Mouse (Mus musculus) A20 (cell line): ENCODE data around the gene Them7.

Experiments used
- DNase-seq: peaks from one replicate; pipeline ENCODE4 v3.0.0-alpha.2; 2011; ENCODE audit warnings: low read depth, low spot score

Gene Them7

GRCm38 (mm10) chr2:105235380-105236115 is 11.4 kb downstream of the Them7 start:
- no peak for DNase-seq

- DNase-seq = no peak
Measured at GRCm38 (mm10) chr2:105237424-105237823, 13.3 kb downstream of the Them7 start.

DNA sequence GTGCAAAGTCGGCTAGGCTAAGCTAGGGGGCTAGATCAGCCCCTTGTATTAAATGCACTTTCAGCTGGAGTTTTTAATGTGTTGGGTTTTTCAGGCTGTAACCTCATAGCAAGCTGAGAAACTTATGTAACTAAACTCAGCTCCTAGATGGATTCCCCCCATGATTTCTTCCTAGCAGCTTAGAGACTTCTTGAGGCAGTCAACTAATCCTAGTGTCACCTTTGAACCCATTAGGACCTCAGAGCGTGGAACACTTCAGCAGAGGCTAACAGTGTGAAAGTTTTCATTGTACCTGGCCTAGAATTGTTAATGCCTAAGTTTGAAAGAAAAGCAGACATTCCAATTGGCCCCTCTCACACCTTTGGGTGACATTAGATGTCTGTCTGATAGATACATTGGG is 13.7 kb downstream of the Them7 start:
- no peak for DNase-seq

DNA sequence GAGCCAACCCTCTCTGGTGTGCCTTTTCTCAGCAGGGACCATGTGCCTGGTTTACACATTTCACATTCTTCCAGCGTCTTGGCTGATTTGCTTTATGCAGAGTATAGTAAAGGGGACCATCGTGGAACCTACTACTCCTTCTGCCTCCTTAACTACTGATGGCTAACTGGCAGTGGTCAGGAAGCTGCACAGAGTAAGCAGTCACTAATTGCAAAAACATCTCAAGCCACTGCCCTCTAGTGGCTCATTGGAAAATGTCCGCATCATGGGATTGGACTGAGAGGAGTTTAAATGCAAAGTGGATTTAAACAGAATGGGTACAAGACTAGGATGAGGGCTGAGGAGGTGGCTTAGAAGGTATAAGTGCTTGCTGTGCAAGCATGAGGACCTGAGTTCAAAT is 14.7 kb downstream of the Them7 start:
- DNase-seq = peak; percentile 46

- no peak for DNase-seq
Measured at GRCm38 (mm10) chr2:105240631-105241030, 16.5 kb downstream of the Them7 start.

GRCm38 (mm10) chr2:105242940-105243339 is 18.8 kb downstream of the Them7 start:
- no peak for DNase-seq

GRCm38 (mm10) chr2:105244733-105245132 is 20.6 kb downstream of the Them7 start:
- DNase-seq = no peak

- DNase-seq = no peak
Measured at GRCm38 (mm10) chr2:105251978-105252377, 27.9 kb downstream of the Them7 start.

GRCm38 (mm10) chr2:105252824-105253223 is 28.7 kb downstream of the Them7 start:
- DNase-seq = no peak

DNA sequence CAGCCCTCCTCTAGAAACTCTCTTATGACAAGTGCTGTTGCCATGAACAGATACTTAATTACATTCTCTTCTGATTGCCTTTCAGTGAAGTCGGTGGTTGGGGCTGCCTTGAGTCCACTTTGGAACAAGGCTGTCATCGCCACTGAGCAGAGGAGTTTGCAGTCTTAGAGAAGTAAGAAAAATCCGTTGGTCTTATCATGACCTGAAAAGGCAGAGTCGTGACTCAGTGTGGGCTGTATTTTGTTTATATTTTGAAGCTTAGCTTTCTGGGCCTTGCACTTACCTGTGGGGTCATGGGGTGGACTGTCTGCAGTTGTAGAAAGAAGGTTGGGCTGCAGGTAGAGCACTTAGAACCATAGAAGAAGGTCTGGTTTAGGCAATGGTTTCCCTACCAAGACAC is 31.3 kb downstream of the Them7 start:
- no peak for DNase-seq

DNA sequence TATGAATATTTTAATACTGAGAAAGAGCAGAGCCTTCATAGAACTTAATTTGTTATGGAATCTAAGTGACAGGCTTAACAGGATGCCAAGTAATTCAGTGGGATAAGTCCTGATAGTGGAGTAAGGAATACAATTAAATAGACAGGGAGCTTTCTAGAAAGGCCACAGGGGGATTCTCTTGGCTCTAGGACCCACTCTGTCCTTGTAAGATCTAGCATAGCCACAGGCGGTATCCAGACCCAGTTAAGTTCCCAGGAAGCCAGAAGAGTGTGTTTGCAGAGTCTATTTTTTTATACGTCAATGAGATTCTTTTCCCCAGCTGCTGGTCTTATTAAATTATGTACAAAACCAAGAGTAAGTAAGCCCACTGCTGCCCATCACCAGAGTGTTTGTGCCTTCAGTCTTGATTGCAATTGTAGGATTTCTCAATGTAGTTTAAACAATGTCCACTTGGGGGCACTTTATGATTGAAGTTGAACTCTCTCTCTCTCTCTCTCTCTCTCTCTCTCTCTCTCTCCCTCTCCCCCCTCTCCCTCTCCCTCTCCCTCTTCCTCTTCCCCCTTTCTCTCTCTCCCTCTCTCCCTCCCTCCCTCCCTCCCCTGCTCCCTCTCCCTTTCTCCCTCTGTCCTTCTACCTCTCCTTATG is 32.4 kb downstream of the Them7 start:
- peak; percentile 32 for DNase-seq

DNA sequence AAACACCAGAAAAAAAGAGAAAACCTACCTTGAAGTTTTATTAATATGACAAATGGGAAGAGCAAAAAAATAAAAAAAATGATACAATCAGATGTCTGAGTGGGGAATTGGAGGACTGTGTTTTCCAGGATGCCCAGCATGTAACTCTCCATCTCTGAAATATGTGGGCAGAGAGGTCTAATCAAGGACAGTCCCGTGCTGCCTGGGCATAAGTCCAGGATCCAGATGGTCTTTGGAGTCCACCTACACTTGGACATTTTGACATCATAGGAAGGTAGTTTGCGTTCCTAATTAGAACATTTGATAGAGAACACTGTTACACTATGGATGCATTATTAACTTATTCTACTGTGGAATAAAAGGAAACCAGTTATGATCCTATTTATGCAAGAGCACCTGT is 33.3 kb downstream of the Them7 start:
- DNase-seq = no peak

DNA sequence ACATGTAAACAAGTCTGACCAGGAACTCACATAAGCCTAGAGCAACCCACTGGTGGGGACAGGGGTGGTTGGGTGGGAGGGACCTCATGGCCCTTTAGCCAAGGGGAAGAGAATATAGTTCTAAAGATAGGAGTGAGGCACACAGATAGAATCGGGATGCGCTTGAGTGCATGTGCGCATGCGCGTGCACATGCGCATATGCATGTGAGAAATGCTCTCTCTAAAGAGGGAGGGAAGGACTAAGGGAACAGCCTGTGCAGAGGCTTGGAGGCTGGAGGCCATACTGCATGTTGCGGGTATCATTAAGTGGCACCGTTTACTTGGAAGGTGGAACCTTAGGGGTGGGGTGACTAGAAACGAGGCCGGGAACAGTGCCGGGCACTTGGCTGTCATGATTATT is 37.2 kb downstream of the Them7 start:
- no peak for DNase-seq

- no peak for DNase-seq
Measured at GRCm38 (mm10) chr2:105263219-105263618, 39.1 kb downstream of the Them7 start.

GRCm38 (mm10) chr2:105282407-105283077 is 58.4 kb downstream of the Them7 start:
- no peak for DNase-seq

DNA sequence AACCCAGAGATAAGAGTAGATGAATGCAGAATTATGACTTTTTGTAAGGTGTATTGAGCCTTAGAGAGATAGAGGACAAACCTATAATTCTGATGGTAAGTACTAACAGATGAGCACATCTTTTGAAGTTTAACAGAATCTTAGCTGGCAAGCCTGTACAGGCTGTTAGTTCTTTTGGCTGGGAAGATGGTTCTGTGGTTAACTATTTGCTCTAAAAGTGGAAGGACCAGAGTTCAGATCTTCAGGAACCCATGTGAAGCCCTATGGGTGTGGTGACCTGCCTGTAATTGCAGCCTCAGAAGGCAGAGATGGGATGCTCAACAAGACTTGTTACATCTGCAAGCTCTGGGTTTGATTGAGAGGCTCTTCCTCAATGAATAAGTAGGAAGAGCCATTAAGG is 59.7 kb downstream of the Them7 start:
- DNase-seq = no peak

DNA sequence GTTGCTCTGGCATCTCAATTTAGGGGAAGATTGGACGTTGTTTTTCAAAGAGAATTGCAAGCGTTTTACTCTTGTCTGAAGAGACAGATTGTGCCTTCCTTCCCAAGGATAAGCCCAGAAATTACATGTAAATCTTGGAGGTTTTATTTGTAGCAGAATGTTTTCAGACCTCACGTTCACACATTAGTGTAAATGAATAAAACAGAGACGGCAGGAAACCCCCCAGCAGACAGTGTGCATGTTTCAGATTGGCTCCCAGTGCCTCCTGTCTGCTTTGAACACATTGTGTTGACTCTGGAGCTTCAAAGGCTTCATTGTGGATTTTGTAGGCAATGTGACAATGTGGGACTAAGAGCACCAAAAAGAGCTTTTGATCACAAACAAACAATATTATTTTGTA is 60.7 kb downstream of the Them7 start:
- DNase-seq = no peak

GRCm38 (mm10) chr2:105295823-105296222 is 71.7 kb downstream of the Them7 start:
- no peak for DNase-seq

DNA sequence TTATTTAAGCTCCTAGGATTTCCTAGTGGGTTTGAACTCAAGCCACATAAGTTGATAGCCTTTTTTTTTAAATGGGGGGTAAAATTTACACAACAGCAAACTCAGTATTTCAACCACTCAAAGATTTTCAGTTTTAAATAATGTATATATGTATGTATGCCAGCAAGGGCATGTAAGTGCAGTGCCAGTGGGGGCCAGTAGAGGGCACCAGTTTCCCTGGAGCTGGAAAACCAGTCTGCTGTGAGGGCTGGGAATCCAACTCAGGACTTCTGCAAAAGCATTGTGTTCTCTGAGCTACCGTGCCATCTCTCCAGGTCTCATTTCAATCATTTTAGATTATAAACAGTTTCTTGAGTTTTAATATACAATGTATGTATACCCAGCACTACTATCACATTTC is 74.8 kb downstream of the Them7 start:
- peak; percentile 24 for DNase-seq

- no peak for DNase-seq
Measured at GRCm38 (mm10) chr2:105301082-105301481, 77.0 kb downstream of the Them7 start.

- no peak for DNase-seq
Measured at GRCm38 (mm10) chr2:105301531-105301930, 77.4 kb downstream of the Them7 start.

DNA sequence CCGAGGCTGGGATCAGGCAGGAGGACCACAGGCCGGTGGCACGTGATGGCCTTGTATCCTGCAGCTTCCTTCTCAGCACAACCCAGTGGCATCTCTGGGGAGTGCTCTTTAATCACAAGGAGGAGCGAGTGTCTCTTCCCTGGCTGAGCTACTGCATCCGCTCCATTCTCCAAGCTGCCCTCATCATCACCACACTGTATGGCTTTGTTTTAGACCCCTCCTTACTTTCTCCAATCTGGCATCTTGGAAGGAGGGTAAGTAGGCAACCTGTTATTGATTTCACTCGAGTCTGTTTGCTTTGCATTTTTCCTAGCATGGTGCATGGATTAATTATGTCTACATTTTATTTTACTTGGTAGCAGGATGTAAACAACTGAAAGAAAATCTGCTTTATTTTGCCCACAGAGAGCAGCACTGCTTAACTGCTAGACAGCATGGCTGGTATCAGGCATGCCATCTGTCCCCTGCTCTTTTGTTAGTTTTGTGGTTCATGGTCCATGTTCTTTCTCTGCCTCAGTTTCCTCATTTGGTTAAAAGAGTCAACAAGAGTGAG is 79.9 kb downstream of the Them7 start:
- DNase-seq = no peak

GRCm38 (mm10) chr2:105305876-105306275 is 81.8 kb downstream of the Them7 start:
- DNase-seq = no peak
